8 mouse cellular contexts compared by ENCODE assay signal in the genomic region with DNA sequence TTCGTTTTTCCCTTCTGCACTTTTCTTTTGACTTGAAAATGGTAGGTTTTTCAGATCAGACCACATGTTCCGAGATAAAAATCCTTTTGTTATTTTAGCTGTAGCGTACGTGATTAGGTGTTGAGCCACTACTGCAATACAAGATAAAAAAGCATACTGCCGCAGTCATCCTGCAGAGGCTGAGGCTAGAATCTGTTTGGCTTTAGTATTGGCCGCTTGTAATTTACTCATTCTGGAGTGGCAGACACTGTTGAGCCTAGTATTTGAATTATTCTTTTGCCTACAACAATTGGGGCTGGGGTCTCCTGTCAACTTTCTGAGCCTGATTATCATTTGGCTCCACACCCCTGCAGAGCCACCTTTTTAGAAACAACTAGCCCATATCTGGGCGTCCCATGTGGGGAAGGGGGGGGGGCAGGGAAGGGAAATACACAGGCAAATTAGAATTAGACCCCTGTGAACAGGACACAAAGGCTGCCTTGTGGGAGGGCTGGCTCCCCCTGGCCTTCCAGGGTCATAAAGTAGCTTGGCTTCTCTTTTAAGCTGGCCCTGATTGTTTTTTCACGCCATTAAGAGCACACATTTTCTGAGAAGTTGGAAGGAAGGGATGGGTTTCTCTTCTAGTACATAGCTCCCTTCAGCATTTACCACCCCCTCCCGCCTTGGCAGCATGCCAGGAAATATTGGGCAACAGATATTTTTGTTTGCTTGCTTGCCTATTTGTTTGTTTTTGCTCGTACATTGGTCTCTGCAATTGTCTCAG.
DNase-seq lines count a peak whose midpoint lies in the region; ATAC-seq and TF ChIP-seq lines count a peak whose summit lies in the region.

No protein-coding gene starts in this region.

- no peaks in the 10 kb centered on the region for H3K36me3 ChIP-seq in kidney, embryonic 16.5 days (ENCODE audit: insufficient read depth, low read length)
- no peaks in the 10 kb centered on the region for H3K36me3 ChIP-seq in neural tube, embryonic 13.5 days

- H3K4me3 ChIP-seq in gastrocnemius, adult 2 months = no peak overlapping the region
- H3K4me3 ChIP-seq in kidney, embryonic 16.5 days (ENCODE audit: low read length) = no peak overlapping the region
- H3K4me3 ChIP-seq in neural tube, embryonic 13.5 days = no peak overlapping the region

- no peak overlapping the region for H3K9ac ChIP-seq in kidney, embryonic 16.5 days (replicated peaks; ENCODE audit: low read length)
- no peak overlapping the region for H3K9ac ChIP-seq in neural tube, embryonic 13.5 days

- intact Hi-C loops in gastrocnemius, adult 2 months (cut with DNase I) = no loop called here

- 13% methylated on average over 10 of the region's 10 CpGs for WGBS in kidney, embryonic 16.5 days
- WGBS in neural tube, embryonic 13.5 days = 3% methylated on average over 10 of the region's 10 CpGs

- no peak for TF ChIP-seq CTCF in gastrocnemius, adult 2 months (IDR thresholded peaks at IDR 0.05)

- ATAC-seq in kidney, embryonic 16.5 days (ENCODE audit: low FRiP score, low TSS enrichment) = peak; percentile 51; the same call in 1 of the 2 replicates
- ATAC-seq in neural tube, embryonic 13.5 days (ENCODE audit: low read depth) = peak; percentile 74

- DNase-seq in gastrocnemius, adult 2 months = peak; percentile 39
- DNase-seq in gastrocnemius, adult 18-20 months (ENCODE audit: low spot score) = no peak
- DNase-seq in adrenal gland, adult 8-10 months = peak; percentile 8
- peak; percentile 23 to 46 for DNase-seq in heart, adult 18-20 months
- no peak for DNase-seq in frontal cortex, postnatal 25 days (ENCODE audit: low spot score in 2 of 2)
- DNase-seq in thymus, adult 18-20 months = no peak

- H3K27ac ChIP-seq in gastrocnemius, adult 2 months = no peak overlapping the region
- no peak overlapping the region for H3K27ac ChIP-seq in kidney, embryonic 16.5 days (ENCODE audit: low read length)
- H3K27ac ChIP-seq in neural tube, embryonic 13.5 days (replicated peaks) = no peak overlapping the region

- H3K27me3 ChIP-seq in kidney, embryonic 16.5 days (ENCODE audit: insufficient read depth, low read length) = no peaks in the 10 kb centered on the region
- H3K27me3 ChIP-seq in neural tube, embryonic 13.5 days = peaks cover 6% of the 10 kb centered on the region; the same call in 1 of the 2 replicates

- peaks cover 13% of the 10 kb centered on the region for H3K4me1 ChIP-seq in kidney, embryonic 16.5 days (ENCODE audit: insufficient read depth, low read length)
- peaks cover 18% of the 10 kb centered on the region for H3K4me1 ChIP-seq in neural tube, embryonic 13.5 days (replicated peaks)

- H3K4me2 ChIP-seq in kidney, embryonic 16.5 days (replicated peaks; ENCODE audit: low read depth, low read length) = no peak overlapping the region
- peak overlapping the region; percentile 9; the same call in 1 of the 2 replicates for H3K4me2 ChIP-seq in neural tube, embryonic 13.5 days

- H3K9me3 ChIP-seq in kidney, embryonic 16.5 days (ENCODE audit: low read length) = no peaks in the 10 kb centered on the region
- H3K9me3 ChIP-seq in neural tube, embryonic 13.5 days = no peaks in the 10 kb centered on the region

Comparison
In these comparisons a context has a peak if more than half of its experiments do, and no peak if none do; other contexts are left out.
1. DNase-seq: peak in gastrocnemius, adult 2 months (single experiment), adrenal gland, adult 8-10 months (single experiment) and heart, adult 18-20 months (2 of 2); none in gastrocnemius, adult 18-20 months (single experiment), frontal cortex, postnatal 25 days (0 of 2) and thymus, adult 18-20 months (0 of 2).